ENCODE assay signal across 29 mouse cellular contexts in the genomic region with DNA sequence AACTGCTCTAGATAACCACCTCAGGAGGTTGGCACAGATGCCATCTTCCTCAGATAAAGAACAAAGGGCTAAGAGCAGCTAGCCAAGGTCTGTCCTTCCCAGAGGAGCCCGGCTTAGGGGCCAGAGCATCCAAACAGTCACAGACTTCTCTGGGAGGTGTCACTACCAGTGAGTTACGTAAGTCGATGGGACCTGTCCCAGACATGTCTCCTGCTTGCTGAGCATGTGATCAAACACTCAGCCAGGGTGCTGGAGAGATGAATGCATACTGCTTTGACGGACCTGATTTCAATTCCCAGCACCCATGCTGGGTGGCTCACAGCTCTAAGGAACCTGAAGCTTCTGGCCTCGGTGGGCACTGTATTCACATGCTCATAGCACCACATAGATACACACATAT. TPM values are rescaled to one million over a fixed set of nuclear protein-coding genes. Genes with fewer than 3 reads are reported as not detected.
A peak's percentile ranks its signal among the peaks of the same experiment; 100 is the strongest.
DNase-seq lines count a peak whose midpoint lies in the region; ATAC-seq lines count a peak whose summit lies in the region.
"Had no signal": no experiment of that assay in that cellular context is flagged by ENCODE, and none has a peak within 500 bp of the region (broad histone marks: within the 10 kb centered on the region; RNA-seq: fewer than 3 reads in every experiment).

No protein-coding gene starts in this region.

- H3K4me2 ChIP-seq in heart, embryonic 11.5 days, result no peak overlapping the region
- H3K4me2 ChIP-seq: embryonic facial prominence, embryonic 13.5 days; forebrain, embryonic 13.5 days; intestine, embryonic 15.5 days; limb, embryonic 13.5 days; lung, embryonic 14.5 days; midbrain, embryonic 12.5 days; neural tube, embryonic 15.5 days; stomach, embryonic 15.5 days had no signal

- 87% methylated on average over 5 of the region's 5 CpGs for WGBS in heart, embryonic 11.5 days (ENCODE audit: insufficient replicate concordance)

- H3K9me3 ChIP-seq in heart, embryonic 11.5 days (replicated peaks; ENCODE audit: control insufficient read depth, low read length), result no peaks in the 10 kb centered on the region
- H3K9me3 ChIP-seq: embryonic facial prominence, embryonic 13.5 days; forebrain, embryonic 13.5 days; hindbrain, embryonic 10.5 days; intestine, embryonic 15.5 days; limb, embryonic 13.5 days; midbrain, embryonic 12.5 days; neural tube, embryonic 15.5 days; stomach, embryonic 15.5 days had no signal

- peaks cover 12% of the 10 kb centered on the region for H3K36me3 ChIP-seq in heart, embryonic 11.5 days (ENCODE audit: control insufficient read depth, insufficient read depth, low read length)

- no peaks in the 10 kb centered on the region for H3K27me3 ChIP-seq in heart, embryonic 11.5 days (ENCODE audit: control insufficient read depth, insufficient read depth, low read length)
- H3K27me3 ChIP-seq: CH12.LX; embryonic facial prominence, embryonic 13.5 days; forebrain, embryonic 13.5 days; intestine, embryonic 15.5 days; limb, embryonic 13.5 days; midbrain, embryonic 12.5 days; neural tube, embryonic 15.5 days; stomach, embryonic 15.5 days had no signal

- ATAC-seq in heart, embryonic 11.5 days (replicated peaks; ENCODE audit: insufficient number of reproducible peaks, low FRiP score, low TSS enrichment), result no peak
- ATAC-seq: forebrain, embryonic 13.5 days; hindbrain, embryonic 16.5 days; intestine, embryonic 15.5 days had no signal

- no peak overlapping the region for H3K4me3 ChIP-seq in heart, embryonic 11.5 days (ENCODE audit: low read depth, low read length)
- H3K4me3 ChIP-seq: embryonic facial prominence, embryonic 13.5 days; forebrain, embryonic 13.5 days; hindbrain, embryonic 10.5 days; intestine, embryonic 15.5 days; limb, embryonic 13.5 days; midbrain, embryonic 12.5 days; neural tube, embryonic 15.5 days; stomach, embryonic 15.5 days had no signal

- H3K9ac ChIP-seq in heart, embryonic 11.5 days (ENCODE audit: low read depth, low read length), result no peak overlapping the region
- H3K9ac ChIP-seq: embryonic facial prominence, embryonic 13.5 days; forebrain, embryonic 13.5 days; intestine, embryonic 15.5 days; limb, embryonic 13.5 days; liver, embryonic 14.5 days; lung, embryonic 14.5 days; midbrain, embryonic 12.5 days; neural tube, embryonic 15.5 days; stomach, embryonic 15.5 days had no signal

- DNase-seq in gastrocnemius, adult 18-20 months (ENCODE audit: low spot score), result peak; percentile 55
- DNase-seq in gastrocnemius, postnatal 4 days (ENCODE audit: low spot score in 2 of 2), result no peak
- DNase-seq in heart, adult 9 months (ENCODE audit: low spot score in 2 of 2), result peak; percentile 46 to 58
- DNase-seq in Muller cell, postnatal 12 days (ENCODE audit: inconsistent ontology term), result peak; percentile 4
- peak; percentile 62 for DNase-seq in skeletal muscle tissue, adult 2 months (ENCODE audit: low read depth, low spot score)
- no peak for DNase-seq in left cerebral cortex, adult 18-20 months (ENCODE audit: low spot score in 2 of 2)
- DNase-seq: adrenal gland, adult 2 months; B cell, adult 2 months; embryo, embryonic 11 days; kidney, adult 9 months; kidney, postnatal 14 days; layer of hippocampus, postnatal 36 days; lung, embryonic 14.5 days; right cerebral cortex, adult 18-20 months; right cerebral cortex, postnatal 4 days; thymus, adult 18-20 months; thymus, postnatal 36 days had no signal

- H3K4me1 ChIP-seq in heart, embryonic 11.5 days (ENCODE audit: control insufficient read depth, insufficient read depth, low read length), result no peaks in the 10 kb centered on the region
- H3K4me1 ChIP-seq: embryonic facial prominence, embryonic 13.5 days; forebrain, embryonic 13.5 days; hindbrain, embryonic 10.5 days; intestine, embryonic 15.5 days; limb, embryonic 13.5 days; midbrain, embryonic 12.5 days; neural tube, embryonic 15.5 days; stomach, embryonic 15.5 days had no signal

- H3K27ac ChIP-seq in heart, embryonic 11.5 days (ENCODE audit: low read depth, low read length), result no peak overlapping the region
- H3K27ac ChIP-seq: embryonic facial prominence, embryonic 13.5 days; forebrain, embryonic 13.5 days; hindbrain, embryonic 10.5 days; intestine, embryonic 15.5 days; limb, embryonic 13.5 days; liver, embryonic 14.5 days; midbrain, embryonic 12.5 days; neural tube, embryonic 15.5 days; stomach, embryonic 15.5 days had no signal

RNA-seq across cellular contexts. Expression of gene Cars, which starts 12.3 kb away (rescaled TPM):
- 10 to 100 TPM; 37.3 to 39.9 TPM for total RNA-seq in gastrocnemius, adult 18-20 months (2021)
- 10 to 100 TPM; 45.7 to 48.3 TPM for total RNA-seq in gastrocnemius, postnatal 4 days (2021)
- polyA plus RNA-seq in heart, embryonic 11.5 days (2014; fragmentation: Nextera tagmentation; extraction: Ambion mirVana), result 27.9 and 30.6 TPM in 2 replicates
- total RNA-seq in left cerebral cortex, adult 18-20 months (2021), result 10 to 100 TPM; 53.2 to 57.8 TPM

RNA-seq across cellular contexts. Expression of gene Nap1l4, which starts 38.7 kb away (rescaled TPM):
- 100 to 1,000 TPM; 191 to 200 TPM for total RNA-seq in gastrocnemius, adult 18-20 months (2021)
- total RNA-seq in gastrocnemius, postnatal 4 days (2021), result 100 to 1,000 TPM; 160 to 164 TPM
- polyA plus RNA-seq in heart, embryonic 11.5 days (2014; fragmentation: Nextera tagmentation; extraction: Ambion mirVana), result 121 and 176 TPM in 2 replicates
- 100 to 1,000 TPM; 110 to 119 TPM for total RNA-seq in left cerebral cortex, adult 18-20 months (2021)

RNA-seq across cellular contexts. Expression of gene Tnfrsf26, which starts 40.9 kb away (rescaled TPM):
- under 1 TPM; 0.19 to 0.21 TPM for total RNA-seq in gastrocnemius, adult 18-20 months (2021)
- total RNA-seq in gastrocnemius, postnatal 4 days (2021), result under 1 TPM; 0.49 to 0.75 TPM
- 0.16 and 0.84 TPM in 2 replicates for polyA plus RNA-seq in heart, embryonic 11.5 days (2014; fragmentation: Nextera tagmentation; extraction: Ambion mirVana)
- total RNA-seq in left cerebral cortex, adult 18-20 months (2021), result not detected

Comparison
In these comparisons a context has a peak if more than half of its experiments do, and no peak if none do; other contexts are left out.
1. DNase-seq: peak in gastrocnemius, adult 18-20 months (single experiment), heart, adult 9 months (2 of 2), Muller cell, postnatal 12 days (single experiment) and skeletal muscle tissue, adult 2 months (single experiment); none in gastrocnemius, postnatal 4 days (0 of 2) and left cerebral cortex, adult 18-20 months (0 of 2).